Mouse (Mus musculus): ENCODE results near the gene Mfsd4b5. TPM values are rescaled to one million over a fixed set of nuclear protein-coding genes. Genes with fewer than 3 reads are reported as not detected.

Gene Mfsd4b5
- polyA plus RNA-seq, 1 experiment from 2014 or later, result 0.13 TPM

DNA sequence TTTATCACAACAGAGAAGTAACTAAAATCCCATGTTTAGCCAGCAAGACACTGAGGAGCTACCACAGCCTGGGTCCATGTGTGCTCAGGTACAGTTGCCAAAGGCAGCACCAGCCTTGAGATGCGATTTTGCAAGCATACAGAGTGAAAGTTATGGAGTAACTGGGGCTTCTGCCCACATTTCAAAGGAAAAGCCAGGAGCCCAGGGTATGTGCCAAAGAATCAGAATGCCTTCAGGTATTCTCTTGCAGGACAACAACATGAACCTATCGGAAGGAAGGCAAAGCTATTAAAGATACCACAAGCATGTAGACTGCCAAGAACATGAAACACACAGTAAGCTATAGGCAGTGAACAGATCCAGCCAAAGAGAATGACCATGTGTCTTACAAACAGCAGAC, 14.3 kb upstream of the Mfsd4b5 start:
- no peaks in the 10 kb centered on the region for H3K9me3 ChIP-seq (ENCODE audit: control insufficient read depth, low read length)
- DNase-seq (ENCODE audit: low spot score) (no peak), ATAC-seq (ENCODE audit: low read depth) (no peak)
- no peaks in the 10 kb centered on the region for H3K4me1 ChIP-seq (ENCODE audit: control insufficient read depth, insufficient read depth, low read length)
- H3K9ac ChIP-seq (ENCODE audit: low read depth, low read length), result no peak overlapping the region
- H3K4me2 ChIP-seq (ENCODE audit: low read depth, low read length), result no peak overlapping the region
- no peaks in the 10 kb centered on the region for H3K27me3 ChIP-seq (replicated peaks; ENCODE audit: control insufficient read depth, insufficient read depth, low read length)
- H3K36me3 ChIP-seq (ENCODE audit: control insufficient read depth, insufficient read depth, low read length), result no peaks in the 10 kb centered on the region
- no peak overlapping the region for H3K27ac ChIP-seq (replicated peaks; ENCODE audit: low read depth, low read length)
- H3K4me3 ChIP-seq (ENCODE audit: low read depth, low read length), result no peak overlapping the region
- WGBS, result 91% methylated on average over 2 of the region's 2 CpGs

DNA sequence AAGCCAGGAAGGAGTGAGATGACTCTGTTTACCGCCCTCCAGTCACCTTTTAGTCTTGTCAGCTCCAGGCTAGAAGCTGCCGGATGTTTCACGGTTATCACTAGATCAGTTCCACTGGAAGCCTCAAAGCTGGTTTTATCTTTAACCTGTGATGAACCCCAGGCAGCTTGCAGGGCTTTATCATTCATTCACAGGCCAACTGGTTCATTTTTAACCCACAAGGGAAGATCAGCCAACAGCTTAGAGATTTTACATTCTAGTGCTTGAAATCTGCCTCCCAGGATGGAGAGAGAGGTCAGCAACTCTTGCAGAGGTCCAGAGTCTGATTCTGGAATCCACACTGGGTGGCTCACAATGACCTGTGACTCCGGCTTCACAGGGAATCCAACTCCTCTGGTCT, 4.7 kb upstream of the Mfsd4b5 start:
- Histone ChIP-seq H3K27me3 (replicated peaks; ENCODE audit: control insufficient read depth, insufficient read depth, low read length) (no peaks in the 10 kb centered on the region), H3K4me3 (ENCODE audit: low read depth, low read length) (no peak overlapping the region), H3K36me3 (ENCODE audit: control insufficient read depth, insufficient read depth, low read length) (no peaks in the 10 kb centered on the region), H3K4me2 (ENCODE audit: low read depth, low read length) (no peak overlapping the region), H3K9ac (ENCODE audit: low read depth, low read length) (no peak overlapping the region), H3K4me1 (ENCODE audit: control insufficient read depth, insufficient read depth, low read length) (no peaks in the 10 kb centered on the region), H3K27ac (replicated peaks; ENCODE audit: low read depth, low read length) (no peak overlapping the region), H3K9me3 (ENCODE audit: control insufficient read depth, low read length) (0 out of 2 replicates have a peak, but pooled peaks cover 3% of the 10 kb centered on the region)
- whole genome bisulfite sequencing, result 49% methylated on average over 4 of the region's 4 CpGs
- no peak for DNase-seq (ENCODE audit: low spot score)
- no peak for ATAC-seq (ENCODE audit: low read depth)

DNA sequence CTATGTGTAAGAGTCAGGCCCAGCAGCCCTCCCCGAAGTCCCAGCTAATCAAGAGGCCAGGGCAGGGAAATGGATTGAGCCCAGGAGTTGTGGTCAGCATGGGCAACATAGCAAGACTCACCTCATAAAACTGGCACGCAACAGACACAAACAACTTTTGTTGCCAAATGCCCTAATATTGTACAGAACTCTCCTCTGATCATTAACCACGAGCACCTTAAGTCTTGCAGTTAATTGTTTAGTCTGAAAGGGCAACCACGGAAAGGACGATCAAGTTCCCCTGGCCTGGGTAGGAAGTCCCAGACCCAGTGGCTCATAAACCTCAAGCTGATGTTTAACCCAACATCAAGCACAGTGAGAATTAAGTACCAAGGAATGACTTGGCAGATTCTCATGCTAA, 3.8 kb downstream of the Mfsd4b5 start:
- H3K9me3 ChIP-seq (ENCODE audit: control insufficient read depth, low read length), result peaks cover 7% of the 10 kb centered on the region; the same call in 1 of the 2 replicates
- no peaks in the 10 kb centered on the region for H3K27me3 ChIP-seq (replicated peaks; ENCODE audit: control insufficient read depth, insufficient read depth, low read length)
- H3K4me2 ChIP-seq (ENCODE audit: low read depth, low read length), result no peak overlapping the region
- no peak overlapping the region for H3K9ac ChIP-seq (ENCODE audit: low read depth, low read length)
- 72% methylated on average over 5 of the region's 5 CpGs for whole genome bisulfite sequencing
- H3K4me3 ChIP-seq (ENCODE audit: low read depth, low read length), result no peak overlapping the region
- no peak overlapping the region for H3K27ac ChIP-seq (replicated peaks; ENCODE audit: low read depth, low read length)
- ATAC-seq (ENCODE audit: low read depth) (no peak), DNase-seq (ENCODE audit: low spot score) (no peak)
- no peaks in the 10 kb centered on the region for H3K36me3 ChIP-seq (ENCODE audit: control insufficient read depth, insufficient read depth, low read length)
- H3K4me1 ChIP-seq (ENCODE audit: control insufficient read depth, insufficient read depth, low read length), result no peaks in the 10 kb centered on the region

DNA sequence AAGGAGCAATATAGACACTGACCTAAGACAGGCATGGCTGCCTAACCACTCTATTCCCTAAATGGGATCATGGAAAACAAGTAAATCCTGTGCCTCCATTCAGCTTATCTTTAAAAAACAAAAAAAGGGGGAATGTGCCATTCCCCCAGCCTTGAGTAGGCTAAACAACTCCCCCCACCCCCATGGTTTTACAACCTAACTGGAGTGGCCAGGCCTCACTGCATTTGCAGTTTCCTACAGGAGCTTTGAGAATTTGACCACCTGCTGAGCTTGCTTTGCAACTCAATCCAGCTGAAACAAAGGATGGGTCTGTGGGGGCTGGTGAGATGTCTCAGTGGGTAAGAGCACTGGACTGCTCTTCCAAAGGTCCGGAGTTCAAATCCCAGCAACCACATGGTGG, 8.2 kb downstream of the Mfsd4b5 start:
- Histone ChIP-seq H3K9me3 (ENCODE audit: control insufficient read depth, low read length) (peaks cover 10% of the 10 kb centered on the region; the same call in 1 of the 2 replicates), H3K36me3 (ENCODE audit: control insufficient read depth, insufficient read depth, low read length) (no peaks in the 10 kb centered on the region), H3K9ac (ENCODE audit: low read depth, low read length) (no peak overlapping the region), H3K27me3 (replicated peaks; ENCODE audit: control insufficient read depth, insufficient read depth, low read length) (no peaks in the 10 kb centered on the region), H3K4me3 (ENCODE audit: low read depth, low read length) (no peak overlapping the region), H3K4me2 (ENCODE audit: low read depth, low read length) (no peak overlapping the region), H3K27ac (replicated peaks; ENCODE audit: low read depth, low read length) (no peak overlapping the region), H3K4me1 (ENCODE audit: control insufficient read depth, insufficient read depth, low read length) (no peaks in the 10 kb centered on the region)
- DNase-seq (ENCODE audit: low spot score), result no peak
- no peak for ATAC-seq (ENCODE audit: low read depth)
- 94% methylated on average over 1 of the region's 1 CpGs for WGBS

DNA sequence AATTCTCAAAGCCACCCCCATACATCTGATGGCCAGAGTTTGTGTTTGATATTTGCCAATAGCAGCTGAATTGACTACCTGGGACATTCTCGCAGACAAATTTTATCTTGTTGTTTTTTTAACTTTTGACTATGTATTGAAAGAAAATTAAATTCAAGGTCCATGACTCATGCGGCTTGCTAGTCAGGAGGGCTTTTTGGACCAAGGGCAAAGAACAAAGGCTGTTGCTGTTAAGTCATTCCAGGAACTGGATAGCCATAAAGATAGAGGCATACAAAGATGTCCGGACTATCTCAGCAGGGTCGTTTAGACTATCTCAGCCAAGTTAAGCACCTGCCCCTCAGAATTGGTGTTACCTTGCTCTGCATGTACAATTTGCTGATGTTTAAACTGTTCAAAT, 9.1 kb downstream of the Mfsd4b5 start:
- H3K4me2 ChIP-seq (ENCODE audit: low read depth, low read length), result no peak overlapping the region
- H3K27ac ChIP-seq (replicated peaks; ENCODE audit: low read depth, low read length), result no peak overlapping the region
- H3K9ac ChIP-seq (ENCODE audit: low read depth, low read length), result no peak overlapping the region
- ATAC-seq (ENCODE audit: low read depth), result no peak
- peaks cover 10% of the 10 kb centered on the region; the same call in 1 of the 2 replicates for H3K9me3 ChIP-seq (ENCODE audit: control insufficient read depth, low read length)
- WGBS, result 89% methylated on average over 4 of the region's 4 CpGs
- no peak overlapping the region for H3K4me3 ChIP-seq (ENCODE audit: low read depth, low read length)
- no peak for DNase-seq (ENCODE audit: low spot score)
- no peaks in the 10 kb centered on the region for H3K4me1 ChIP-seq (ENCODE audit: control insufficient read depth, insufficient read depth, low read length)
- no peaks in the 10 kb centered on the region for H3K36me3 ChIP-seq (ENCODE audit: control insufficient read depth, insufficient read depth, low read length)
- H3K27me3 ChIP-seq (replicated peaks; ENCODE audit: control insufficient read depth, insufficient read depth, low read length), result no peaks in the 10 kb centered on the region

DNA sequence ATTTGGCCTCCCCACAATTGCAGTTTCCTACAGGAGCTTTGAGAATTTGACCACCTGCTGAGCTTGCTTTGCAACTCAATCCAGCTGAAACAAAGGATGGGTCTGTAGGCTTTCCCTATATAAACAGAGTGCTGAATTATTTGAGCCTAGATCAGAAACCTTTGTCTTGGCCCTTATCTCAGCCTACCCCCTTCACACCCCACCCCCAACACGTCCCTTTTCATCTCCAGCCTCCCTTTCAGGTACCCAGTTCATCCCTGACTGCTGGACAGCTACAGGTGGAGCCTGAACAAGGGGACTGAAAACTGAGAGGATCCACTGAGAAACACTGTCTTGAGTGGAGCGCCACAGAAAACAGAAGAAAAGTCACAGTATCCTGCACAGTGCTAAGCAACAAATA, 10.7 kb downstream of the Mfsd4b5 start:
- Histone ChIP-seq H3K27ac (replicated peaks; ENCODE audit: low read depth, low read length) (no peak overlapping the region), H3K36me3 (ENCODE audit: control insufficient read depth, insufficient read depth, low read length) (no peaks in the 10 kb centered on the region), H3K9ac (ENCODE audit: low read depth, low read length) (no peak overlapping the region), H3K4me2 (ENCODE audit: low read depth, low read length) (no peak overlapping the region), H3K4me3 (ENCODE audit: low read depth, low read length) (no peak overlapping the region), H3K9me3 (ENCODE audit: control insufficient read depth, low read length) (peaks cover 10% of the 10 kb centered on the region; the same call in 1 of the 2 replicates), H3K4me1 (ENCODE audit: control insufficient read depth, insufficient read depth, low read length) (no peaks in the 10 kb centered on the region), H3K27me3 (replicated peaks; ENCODE audit: control insufficient read depth, insufficient read depth, low read length) (no peaks in the 10 kb centered on the region)
- ATAC-seq (ENCODE audit: low read depth) (no peak), DNase-seq (ENCODE audit: low spot score) (no peak)
- 38% methylated on average over 2 of the region's 2 CpGs for WGBS

DNA sequence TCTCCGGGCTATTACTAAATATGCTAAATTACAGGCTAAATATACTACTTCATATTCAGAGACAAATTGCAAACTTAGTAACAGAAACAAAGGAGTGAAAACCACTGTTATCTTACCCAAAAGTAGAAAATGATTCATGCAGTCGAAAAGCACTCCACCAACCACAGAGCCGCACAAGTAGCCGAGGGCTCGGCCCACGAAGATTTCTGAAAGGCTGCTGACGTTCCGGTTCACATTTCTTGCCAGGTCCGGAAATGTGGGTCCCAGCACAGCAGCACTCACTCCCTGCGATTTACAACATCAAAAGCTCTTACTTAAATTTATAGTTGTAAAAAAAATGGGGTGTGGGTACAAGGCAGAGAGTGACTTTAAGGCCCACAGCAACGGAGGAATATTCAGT, 11.5 kb downstream of the Mfsd4b5 start:
- H3K4me3 ChIP-seq (ENCODE audit: low read depth, low read length), result no peak overlapping the region
- no peak for ATAC-seq (ENCODE audit: low read depth)
- WGBS, result 51% methylated on average over 11 of the region's 11 CpGs
- H3K27ac ChIP-seq (replicated peaks; ENCODE audit: low read depth, low read length), result no peak overlapping the region
- H3K27me3 ChIP-seq (replicated peaks; ENCODE audit: control insufficient read depth, insufficient read depth, low read length), result no peaks in the 10 kb centered on the region
- DNase-seq (ENCODE audit: low spot score), result no peak
- peaks cover 10% of the 10 kb centered on the region; the same call in 1 of the 2 replicates for H3K9me3 ChIP-seq (ENCODE audit: control insufficient read depth, low read length)
- no peaks in the 10 kb centered on the region for H3K4me1 ChIP-seq (ENCODE audit: control insufficient read depth, insufficient read depth, low read length)
- H3K9ac ChIP-seq (ENCODE audit: low read depth, low read length), result no peak overlapping the region
- no peaks in the 10 kb centered on the region for H3K36me3 ChIP-seq (ENCODE audit: control insufficient read depth, insufficient read depth, low read length)
- H3K4me2 ChIP-seq (ENCODE audit: low read depth, low read length), result no peak overlapping the region

DNA sequence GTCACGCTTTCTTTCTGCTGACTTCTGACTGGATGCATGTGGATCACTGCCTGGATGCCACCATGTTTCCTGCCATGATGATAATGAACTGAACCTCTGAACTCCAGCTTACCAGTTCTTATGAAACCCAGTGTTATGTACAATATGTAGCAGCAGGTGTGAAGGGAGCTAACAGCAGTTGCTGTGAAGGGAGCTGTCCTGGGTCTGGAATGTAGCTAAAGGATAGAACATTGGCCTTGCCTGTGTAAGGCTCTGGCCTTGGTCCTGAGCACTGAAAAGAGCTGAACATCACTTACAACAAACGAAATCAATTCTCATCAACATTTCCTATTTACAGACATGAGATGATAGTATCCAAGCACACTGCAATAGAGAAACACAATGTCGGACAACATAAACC, 18.9 kb downstream of the Mfsd4b5 start:
- Histone ChIP-seq H3K9me3 (ENCODE audit: control insufficient read depth, low read length) (no peaks in the 10 kb centered on the region), H3K4me2 (ENCODE audit: low read depth, low read length) (no peak overlapping the region), H3K27ac (replicated peaks; ENCODE audit: low read depth, low read length) (no peak overlapping the region), H3K9ac (ENCODE audit: low read depth, low read length) (no peak overlapping the region), H3K36me3 (ENCODE audit: control insufficient read depth, insufficient read depth, low read length) (no peaks in the 10 kb centered on the region), H3K27me3 (replicated peaks; ENCODE audit: control insufficient read depth, insufficient read depth, low read length) (no peaks in the 10 kb centered on the region), H3K4me1 (ENCODE audit: control insufficient read depth, insufficient read depth, low read length) (no peaks in the 10 kb centered on the region), H3K4me3 (ENCODE audit: low read depth, low read length) (no peak overlapping the region)
- DNase-seq (ENCODE audit: low spot score), result peak; percentile 89
- ATAC-seq (ENCODE audit: low read depth), result no peak
- 85% methylated on average over 3 of the region's 3 CpGs for WGBS

DNA sequence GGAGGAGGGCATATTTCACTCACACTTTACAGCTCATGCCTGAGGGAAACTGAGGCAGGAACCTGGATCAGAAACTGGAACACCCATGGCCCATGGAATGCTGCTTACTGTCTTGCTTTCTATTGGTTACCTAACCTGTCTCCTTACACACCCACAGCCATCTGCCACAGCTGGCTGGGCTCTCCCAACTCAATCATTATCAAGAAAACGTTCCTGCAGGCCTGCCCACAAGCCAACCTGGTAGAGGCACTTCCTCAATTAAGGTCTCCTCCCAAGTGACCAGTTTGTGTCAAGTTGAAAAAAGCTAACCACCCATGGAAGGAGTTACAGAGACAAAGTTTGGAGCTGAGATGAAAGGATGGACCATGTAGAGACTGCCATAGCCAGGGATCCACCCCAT, 24.5 kb downstream of the Mfsd4b5 start:
- Histone ChIP-seq H3K27me3 (replicated peaks; ENCODE audit: control insufficient read depth, insufficient read depth, low read length) (no peaks in the 10 kb centered on the region), H3K9ac (ENCODE audit: low read depth, low read length) (no peak overlapping the region), H3K4me2 (ENCODE audit: low read depth, low read length) (no peak overlapping the region), H3K4me3 (ENCODE audit: low read depth, low read length) (no peak overlapping the region), H3K27ac (replicated peaks; ENCODE audit: low read depth, low read length) (no peak overlapping the region), H3K9me3 (ENCODE audit: control insufficient read depth, low read length) (no peaks in the 10 kb centered on the region), H3K4me1 (ENCODE audit: control insufficient read depth, insufficient read depth, low read length) (0 out of 2 replicates have a peak, but pooled peaks cover 3% of the 10 kb centered on the region), H3K36me3 (ENCODE audit: control insufficient read depth, insufficient read depth, low read length) (no peaks in the 10 kb centered on the region)
- ATAC-seq (ENCODE audit: low read depth) (no peak), DNase-seq (ENCODE audit: low spot score) (no peak)
- 42% methylated on average over 1 of the region's 1 CpGs for WGBS

All from embryonic facial prominence, embryonic 14.5 days (tissue).